Mouse (Mus musculus) intestine, embryonic 15.5 days (tissue): ENCODE data around the gene Slc22a14. TPM values are rescaled to one million over a fixed set of nuclear protein-coding genes. Genes with fewer than 3 reads are reported as not detected.

ENCODE experiments used
- ATAC-seq: fragments of 200-750 bp; cut with Nextera tagmentation; 2 replicates; pipeline ENCODE4 v1.8.0; 2017; ENCODE audit warnings: moderate TSS enrichment, moderate library complexity
- H3K27ac ChIP-seq: fragments of 300-500 bp; sonication (generic); 2 replicates; pipeline ENCODE4 v1.5.1; 2015; ENCODE audit warnings: mild to moderate bottlenecking, inconsistent platforms
- H3K27me3 ChIP-seq: fragments of 300-500 bp; sonication (generic); replicated peaks from 2 replicates; pipeline ENCODE4 v1.6.1; 2015; ENCODE audit warnings: inconsistent platforms
- H3K36me3 ChIP-seq: fragments of 300-500 bp; sonication (generic); 2 replicates; pipeline ENCODE4 v1.6.1; 2015; ENCODE audit warnings: inconsistent platforms
- H3K4me1 ChIP-seq: fragments of 300-500 bp; sonication (generic); replicated peaks from 2 replicates; pipeline ENCODE4 v1.6.1; 2015; ENCODE audit warnings: inconsistent platforms
- H3K4me2 ChIP-seq: fragments of 300-500 bp; sonication (generic); replicated peaks from 2 replicates; pipeline ENCODE4 v1.6.1; 2015; ENCODE audit warnings: mild to moderate bottlenecking, inconsistent platforms
- H3K4me3 ChIP-seq: fragments of 300-500 bp; sonication (generic); replicated peaks from 2 replicates; pipeline ENCODE4 v1.5.1; 2015; ENCODE audit warnings: inconsistent platforms
- H3K9ac ChIP-seq: fragments of 300-500 bp; sonication (generic); 2 replicates; pipeline ENCODE4 v1.6.1; 2015; ENCODE audit warnings: inconsistent platforms
- H3K9me3 ChIP-seq: fragments of 300-500 bp; sonication (generic); 2 replicates; pipeline ENCODE4 v1.6.1; 2016; ENCODE audit warnings: inconsistent platforms
- WGBS: fragments of 180-500 bp; shearing (Covaris S2); methylation state at CpG from one replicate; pipeline ENCODE4 v1.1.7; 2015; 5-methylcytosine and 5-hydroxymethylcytosine counted together
- polyA plus RNA-seq: library from polyadenylated mRNA; unstranded; fragments of >200 nt; fragmentation: Nextera tagmentation; extraction: Ambion mirVana; gene quantifications from 2 replicates; pipeline ENCODE4 v1.2.1, GENCODE M21; 2015

The Slc22a14 gene
- polyA plus RNA-seq, 1 experiment from 2014 or later: 0.06 TPM

DNA sequence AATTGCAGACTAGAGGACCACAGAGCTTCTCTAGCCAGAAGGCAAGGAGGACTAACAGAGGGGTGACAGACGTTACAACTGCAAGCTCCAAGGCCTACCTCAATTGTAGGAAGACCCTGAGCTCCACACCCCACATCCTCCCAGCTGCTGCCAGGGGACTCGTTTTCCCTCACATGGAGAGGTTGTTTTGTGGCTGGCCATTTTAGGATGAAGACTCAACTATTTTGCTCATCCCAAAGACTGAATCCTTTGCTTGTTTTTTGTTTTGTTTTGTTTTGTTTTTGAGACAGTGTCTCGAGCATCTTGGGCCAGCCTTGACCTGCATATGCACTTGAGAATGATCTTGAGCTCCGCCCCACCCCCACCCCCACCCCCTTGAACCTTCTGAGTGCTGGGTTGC lies 206.5 kb downstream of the Slc22a14 start, which contains the start of gene Gm47289:
Gm47289 (plus strand) TSS at position 301 of the 400 bp plus-strand sequence.
- WGBS: 38% methylated on average over 4 of the region's 4 CpGs
- Histone ChIP-seq H3K9ac (no peak within 1 kb of the TSS), H3K27ac (no peak within 1 kb of the TSS), H3K27me3 (peaks cover 12% of the 10 kb centered on the region; the same call in 1 of the 2 replicates), H3K4me3 (no peak within 1 kb of the TSS), H3K36me3 (no peaks in the 10 kb centered on the region), H3K9me3 (no peaks in the 10 kb centered on the region), H3K4me2 (no peak within 1 kb of the TSS), H3K4me1 (no peaks in the 10 kb centered on the region)
- no peak for ATAC-seq

DNA sequence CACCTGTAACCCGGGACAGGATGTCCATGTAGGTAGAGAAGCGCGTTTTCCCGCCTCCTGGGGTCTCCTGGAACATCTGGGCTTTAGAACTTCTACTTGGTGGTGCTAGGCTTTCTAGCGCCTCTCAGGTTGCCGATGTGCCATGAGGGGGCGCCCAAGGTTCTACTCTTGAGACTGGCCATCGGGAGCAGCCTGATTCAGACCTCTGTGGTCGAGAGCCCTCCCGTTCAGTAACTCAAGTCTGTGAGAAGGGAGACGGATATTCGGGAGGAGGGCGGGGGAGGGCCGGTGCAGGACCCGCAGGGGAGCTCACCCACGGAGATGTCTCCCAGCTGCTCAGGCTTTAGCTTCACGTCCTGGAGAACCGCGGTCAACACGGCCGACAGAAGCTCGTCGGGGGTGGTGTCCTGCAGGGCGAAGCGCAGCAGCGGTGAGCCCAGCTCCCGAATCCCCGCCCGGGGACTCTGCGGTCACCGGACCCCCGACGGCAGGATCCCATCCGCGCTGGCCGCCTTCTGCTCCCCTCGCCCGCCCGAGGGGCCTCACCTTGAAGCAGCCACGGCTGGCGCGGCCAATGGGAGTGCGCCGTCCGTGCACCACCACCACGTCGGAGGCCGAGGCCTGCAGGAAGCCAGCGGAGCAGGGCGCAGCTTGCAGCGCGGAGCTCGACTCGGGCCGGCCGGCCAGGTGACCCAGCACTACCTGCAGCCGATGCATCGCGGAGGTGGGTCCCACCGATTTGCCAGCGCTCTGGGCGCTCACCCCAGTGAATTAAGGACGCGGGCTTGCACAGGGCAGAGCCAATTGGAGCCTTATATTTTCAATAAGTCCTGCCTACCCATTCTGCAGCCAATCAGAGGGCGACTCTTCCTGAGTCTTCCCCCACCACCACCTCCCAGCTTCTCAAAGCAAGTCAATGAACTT lies 208.8 kb downstream of the Slc22a14 start, which contains the start of gene Acaa1b:
Acaa1b (minus strand) TSS at position 816 of the 924 bp plus-strand sequence.
- Histone ChIP-seq H3K4me2 (peak within 1 kb of the TSS; percentile 82), H3K9me3 (no peaks in the 10 kb centered on the region), H3K27ac (no peak within 1 kb of the TSS), H3K9ac (peak within 1 kb of the TSS; percentile 30; the same call in 1 of the 2 replicates), H3K36me3 (no peaks in the 10 kb centered on the region), H3K4me3 (peak within 1 kb of the TSS; percentile 56), H3K27me3 (peaks cover 12% of the 10 kb centered on the region; the same call in 1 of the 2 replicates), H3K4me1 (no peaks in the 10 kb centered on the region)
- ATAC-seq: peak; percentile 91
- WGBS: under 1% methylated on average over 64 of the region's 65 CpGs

DNA sequence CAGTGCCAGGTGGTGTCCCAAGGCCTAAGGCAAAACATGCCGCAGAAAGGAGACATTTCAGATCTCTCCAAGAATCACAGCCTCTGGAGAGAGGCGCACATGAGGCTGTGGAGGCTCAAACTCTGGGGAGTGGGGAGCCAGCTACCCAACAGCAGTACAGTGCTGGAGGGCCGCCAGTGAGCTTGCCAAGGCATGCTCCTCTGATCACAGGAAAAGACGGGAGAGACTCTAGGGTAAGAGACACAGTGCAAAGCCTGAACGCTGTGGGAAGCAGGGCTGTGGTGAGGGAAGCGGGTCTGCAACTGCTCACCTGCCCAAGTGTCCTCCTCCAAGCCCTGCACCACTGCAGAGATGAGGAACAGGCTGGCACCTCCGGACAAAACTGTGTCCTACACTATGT lies 209.5 kb downstream of the Slc22a14 start:
- Histone ChIP-seq H3K27me3 (peaks cover 12% of the 10 kb centered on the region; the same call in 1 of the 2 replicates), H3K4me2 (peak overlapping the region; percentile 82; the same call in 1 of the 2 replicates), H3K27ac (no peak overlapping the region), H3K4me3 (no peak overlapping the region), H3K9ac (no peak overlapping the region), H3K9me3 (no peaks in the 10 kb centered on the region), H3K4me1 (no peaks in the 10 kb centered on the region), H3K36me3 (no peaks in the 10 kb centered on the region)
- WGBS: 56% methylated on average over 7 of the region's 7 CpGs
- ATAC-seq: no peak

DNA sequence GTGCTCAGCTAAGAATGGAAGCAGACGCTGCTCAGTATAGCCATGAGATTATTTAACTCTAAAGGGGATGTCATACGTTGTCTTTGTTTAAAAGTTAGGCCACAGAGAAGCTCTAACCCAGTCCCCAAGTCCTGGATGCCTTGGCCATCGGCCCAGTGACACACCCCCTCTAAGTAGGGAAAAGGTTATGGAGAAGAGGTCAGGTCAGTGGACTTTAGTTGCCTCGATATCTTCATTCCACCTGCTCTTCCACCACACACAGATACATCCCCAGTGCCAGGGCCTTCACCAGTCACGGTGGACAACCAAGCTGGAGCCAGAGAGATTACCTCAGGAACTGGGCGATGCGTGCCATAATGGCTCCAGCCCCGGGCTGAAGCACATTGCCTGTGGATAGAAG lies 209.9 kb downstream of the Slc22a14 start:
- no peaks in the 10 kb centered on the region for H3K9me3 ChIP-seq
- no peaks in the 10 kb centered on the region for H3K36me3 ChIP-seq
- no peak overlapping the region for H3K9ac ChIP-seq
- no peaks in the 10 kb centered on the region for H3K4me1 ChIP-seq
- ATAC-seq: no peak
- H3K27me3 ChIP-seq: peaks cover 12% of the 10 kb centered on the region; the same call in 1 of the 2 replicates
- WGBS: 82% methylated on average over 8 of the region's 8 CpGs
- H3K4me3 ChIP-seq: no peak overlapping the region
- no peak overlapping the region for H3K4me2 ChIP-seq
- no peak overlapping the region for H3K27ac ChIP-seq

DNA sequence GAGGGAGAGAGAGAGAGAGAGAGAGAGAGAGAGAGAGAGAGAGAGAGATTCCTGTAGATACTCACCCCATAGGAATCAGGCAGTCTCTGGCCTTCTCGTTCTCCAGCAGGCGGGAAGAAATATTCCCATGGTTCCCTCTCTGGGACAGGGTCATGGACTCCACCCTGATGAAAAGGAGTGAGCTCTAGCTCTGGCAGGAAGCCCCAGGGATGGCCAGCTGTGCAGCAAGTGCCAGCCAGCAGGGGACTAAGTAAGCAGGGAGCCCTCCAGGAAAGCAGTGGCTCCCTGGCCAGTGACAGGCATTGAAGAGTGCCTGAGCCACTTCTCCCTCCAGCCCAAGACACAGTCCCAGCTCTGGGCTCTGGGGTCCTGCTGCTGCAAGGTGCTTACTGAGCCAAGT lies 213.6 kb downstream of the Slc22a14 start:
- no peak for ATAC-seq
- H3K36me3 ChIP-seq: no peaks in the 10 kb centered on the region
- 54% methylated on average over 2 of the region's 2 CpGs for WGBS

DNA sequence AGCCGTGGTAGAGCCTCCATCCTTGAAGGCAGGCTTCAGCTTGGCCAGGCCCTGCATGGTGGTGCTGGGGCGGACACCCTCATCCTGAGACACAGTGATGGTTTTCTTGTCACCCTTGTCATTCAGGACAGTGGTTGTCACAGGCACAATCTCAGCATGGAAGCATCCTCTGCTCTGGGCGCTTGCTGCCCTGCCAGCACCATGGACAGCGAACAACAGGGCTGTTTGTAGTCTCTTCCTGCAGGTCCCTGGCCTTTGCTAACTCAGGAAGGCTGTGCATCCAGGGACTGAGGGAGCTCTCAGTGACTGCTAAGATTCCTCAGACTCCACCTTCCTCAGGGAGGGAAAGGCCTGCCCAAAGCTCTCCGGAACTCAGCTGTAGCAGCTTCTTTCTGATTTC lies 215.8 kb downstream of the Slc22a14 start:
- Histone ChIP-seq H3K9ac (no peak overlapping the region), H3K4me1 (no peaks in the 10 kb centered on the region), H3K36me3 (no peaks in the 10 kb centered on the region), H3K4me3 (no peak overlapping the region), H3K27ac (no peak overlapping the region), H3K4me2 (no peak overlapping the region), H3K9me3 (no peaks in the 10 kb centered on the region), H3K27me3 (0 out of 2 replicates have a peak, but pooled peaks cover 1% of the 10 kb centered on the region)
- 19% methylated on average over 5 of the region's 5 CpGs for WGBS
- no peak for ATAC-seq

More for the DNA sequence above, 213.6 kb downstream of the Slc22a14 start:
- H3K27ac ChIP-seq: no peak overlapping the region
- no peak overlapping the region for H3K9ac ChIP-seq
- no peaks in the 10 kb centered on the region for H3K9me3 ChIP-seq
- H3K4me1 ChIP-seq: no peaks in the 10 kb centered on the region
- H3K4me2 ChIP-seq: no peak overlapping the region
- no peak overlapping the region for H3K4me3 ChIP-seq
- H3K27me3 ChIP-seq: peaks cover 12% of the 10 kb centered on the region; the same call in 1 of the 2 replicates

DNA sequence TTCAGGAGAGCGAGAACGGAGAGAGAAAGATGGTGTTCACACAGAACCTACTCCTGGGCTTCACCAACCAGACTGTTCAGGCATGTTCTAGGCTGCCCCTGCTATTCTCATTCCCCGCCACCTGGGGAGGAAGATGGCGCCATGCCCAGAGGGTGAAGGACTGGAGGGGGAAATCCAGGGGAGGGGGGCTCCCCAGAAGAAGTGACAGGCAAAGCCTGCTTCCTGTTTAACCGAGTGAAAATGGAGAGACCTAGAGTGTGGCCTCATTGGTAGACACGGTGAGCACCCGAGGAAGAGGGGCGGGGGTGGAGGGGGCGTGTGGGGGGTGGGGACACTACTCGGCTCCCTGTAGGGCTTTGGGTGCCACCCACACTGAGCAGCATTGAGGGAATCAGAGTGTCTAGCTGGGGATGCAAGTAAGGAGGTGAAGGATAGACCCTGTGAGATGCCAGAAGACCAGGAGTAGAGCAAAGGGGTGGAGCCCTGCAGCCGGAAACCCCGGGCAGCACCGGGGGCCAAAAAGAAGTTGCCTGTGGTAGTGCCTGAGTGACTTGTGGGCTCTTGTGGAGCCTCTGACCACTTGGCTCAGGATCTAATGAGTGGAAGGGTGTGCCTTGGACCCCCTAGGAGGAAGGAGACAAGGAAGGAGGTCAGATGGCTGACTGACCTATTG lies 219.1 kb downstream of the Slc22a14 start:
- H3K36me3 ChIP-seq: no peaks in the 10 kb centered on the region
- 69% methylated on average over 13 of the region's 13 CpGs for WGBS

DNA sequence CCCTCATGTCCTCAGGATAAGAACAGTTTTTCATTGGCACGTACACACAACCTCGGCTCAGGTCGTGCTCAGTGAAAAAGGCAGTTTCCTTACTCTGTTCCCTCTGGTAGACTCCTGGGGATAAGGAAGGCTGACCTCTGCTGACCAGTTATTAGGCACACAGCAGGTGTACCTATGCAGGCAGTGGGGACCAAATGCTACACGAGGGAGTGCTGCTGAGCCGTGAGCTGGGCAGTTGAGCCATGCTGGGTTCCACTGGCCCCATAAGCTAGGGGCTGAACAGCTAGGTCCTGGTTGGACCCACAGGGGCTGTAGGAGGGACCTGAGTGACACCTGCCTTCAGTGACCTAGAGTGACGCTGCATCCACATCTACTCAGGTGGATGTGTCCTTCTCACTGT lies 219.7 kb downstream of the Slc22a14 start:
- no peak for ATAC-seq
- Histone ChIP-seq H3K9ac (no peak overlapping the region), H3K9me3 (no peaks in the 10 kb centered on the region), H3K4me1 (no peaks in the 10 kb centered on the region), H3K36me3 (no peaks in the 10 kb centered on the region), H3K4me3 (no peak overlapping the region), H3K27me3 (no peaks in the 10 kb centered on the region), H3K27ac (no peak overlapping the region), H3K4me2 (no peak overlapping the region)
- WGBS: 66% methylated on average over 6 of the region's 6 CpGs

More for the DNA sequence above, 219.1 kb downstream of the Slc22a14 start:
- H3K4me1 ChIP-seq: no peaks in the 10 kb centered on the region
- H3K9ac ChIP-seq: no peak overlapping the region
- H3K9me3 ChIP-seq: no peaks in the 10 kb centered on the region
- no peak for ATAC-seq
- H3K27me3 ChIP-seq: no peaks in the 10 kb centered on the region
- no peak overlapping the region for H3K4me2 ChIP-seq
- no peak overlapping the region for H3K4me3 ChIP-seq
- no peak overlapping the region for H3K27ac ChIP-seq

DNA sequence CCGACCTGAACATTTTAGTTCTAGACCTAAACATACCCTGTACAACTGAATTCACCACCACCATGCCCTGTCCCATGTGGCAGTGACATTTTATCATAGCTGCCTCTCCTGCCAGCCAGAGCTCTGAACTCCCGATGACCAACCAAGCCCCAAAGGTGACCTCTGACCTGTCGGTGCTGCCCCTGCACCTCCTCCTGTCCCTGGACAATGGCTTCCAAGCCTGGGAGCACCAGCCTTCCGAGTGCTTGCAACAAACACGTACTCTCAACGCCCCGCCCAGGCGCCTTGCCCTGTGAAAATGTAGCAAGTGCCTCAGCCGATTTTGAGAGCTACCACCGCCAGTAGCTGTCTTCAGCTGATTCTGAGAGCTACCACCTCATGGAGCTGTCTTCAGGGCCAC lies 220.2 kb downstream of the Slc22a14 start:
- Histone ChIP-seq H3K36me3 (no peaks in the 10 kb centered on the region), H3K9me3 (no peaks in the 10 kb centered on the region), H3K9ac (no peak overlapping the region), H3K4me3 (no peak overlapping the region), H3K4me2 (no peak overlapping the region), H3K27me3 (no peaks in the 10 kb centered on the region), H3K27ac (no peak overlapping the region), H3K4me1 (no peaks in the 10 kb centered on the region)
- 57% methylated on average over 10 of the region's 10 CpGs for WGBS
- no peak for ATAC-seq

DNA sequence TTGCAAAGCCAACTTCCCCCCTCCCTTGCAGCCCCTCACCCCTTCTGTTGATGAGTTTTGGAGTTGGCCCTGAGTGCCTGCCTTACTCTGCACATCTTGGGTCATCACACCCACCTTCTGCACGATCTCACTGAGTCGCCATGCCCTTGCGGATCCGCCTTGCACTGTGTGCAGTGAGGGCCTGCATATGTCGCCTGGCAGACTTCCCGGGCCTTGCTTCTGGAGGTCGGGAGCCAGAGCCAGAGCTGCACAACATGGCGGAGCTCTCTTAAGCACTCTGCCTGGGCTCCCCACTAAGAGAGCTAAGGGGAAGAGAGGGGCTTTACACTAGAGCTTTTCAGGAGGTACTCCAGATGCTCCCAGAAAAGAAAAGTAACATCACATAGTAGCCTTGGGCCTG lies 220.7 kb downstream of the Slc22a14 start:
- Histone ChIP-seq H3K36me3 (no peaks in the 10 kb centered on the region), H3K9ac (no peak overlapping the region), H3K27ac (no peak overlapping the region), H3K4me2 (no peak overlapping the region), H3K4me3 (no peak overlapping the region), H3K4me1 (no peaks in the 10 kb centered on the region), H3K27me3 (no peaks in the 10 kb centered on the region), H3K9me3 (no peaks in the 10 kb centered on the region)
- no peak for ATAC-seq
- WGBS: 79% methylated on average over 8 of the region's 8 CpGs

DNA sequence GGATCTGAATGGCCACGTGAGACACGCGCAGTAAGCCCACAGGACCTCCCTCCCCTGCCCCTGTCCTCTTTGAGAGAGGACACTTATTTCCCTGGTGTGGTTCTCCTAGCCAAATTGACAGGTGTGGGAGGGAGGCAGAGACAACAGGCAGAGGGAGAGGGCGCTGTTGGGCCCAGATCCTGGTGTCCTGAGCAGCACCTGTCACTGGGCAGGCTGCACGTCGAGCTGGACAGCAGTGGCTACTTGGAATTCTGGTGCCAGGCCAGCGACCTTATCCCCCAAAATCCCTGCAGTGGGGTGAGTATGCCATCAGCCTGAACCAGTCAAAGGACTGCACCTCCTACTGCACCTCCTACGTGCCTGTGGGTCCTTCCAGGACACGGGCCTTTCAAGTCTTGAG lies 222.0 kb downstream of the Slc22a14 start:
- no peak overlapping the region for H3K4me3 ChIP-seq
- no peaks in the 10 kb centered on the region for H3K9me3 ChIP-seq
- H3K36me3 ChIP-seq: no peaks in the 10 kb centered on the region
- H3K27ac ChIP-seq: no peak overlapping the region
- H3K4me2 ChIP-seq: no peak overlapping the region
- no peaks in the 10 kb centered on the region for H3K27me3 ChIP-seq
- WGBS: 72% methylated on average over 9 of the region's 9 CpGs
- ATAC-seq: no peak
- H3K4me1 ChIP-seq: no peaks in the 10 kb centered on the region
- H3K9ac ChIP-seq: no peak overlapping the region

DNA sequence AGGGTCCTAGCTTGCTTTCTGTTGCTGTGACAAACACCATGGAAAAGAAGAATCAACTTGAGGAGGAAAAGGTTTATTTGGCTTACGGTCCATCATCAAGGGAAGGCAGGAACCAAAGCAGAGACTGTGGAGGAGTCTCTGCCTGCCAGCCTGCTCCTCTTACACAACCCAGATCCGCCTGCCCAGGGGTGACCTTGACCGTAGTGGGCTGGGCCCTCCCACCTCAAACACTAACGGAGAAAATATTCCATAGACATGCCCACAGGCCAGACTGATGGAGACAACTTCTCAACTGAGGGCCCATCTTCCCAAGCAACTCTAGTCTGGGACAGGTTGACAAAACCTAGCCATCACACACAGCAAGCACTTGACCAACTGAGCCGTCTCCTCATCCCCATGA lies 223.3 kb downstream of the Slc22a14 start:
- Histone ChIP-seq H3K4me3 (no peak overlapping the region), H3K36me3 (no peaks in the 10 kb centered on the region), H3K27me3 (no peaks in the 10 kb centered on the region), H3K9ac (no peak overlapping the region), H3K4me1 (no peaks in the 10 kb centered on the region), H3K27ac (no peak overlapping the region), H3K4me2 (no peak overlapping the region), H3K9me3 (no peaks in the 10 kb centered on the region)
- no peak for ATAC-seq
- 65% methylated on average over 5 of the region's 5 CpGs for WGBS
